Mouse (Mus musculus): Measurements from ENCODE around the gene Mex3d. TPM values are rescaled to one million over a fixed set of nuclear protein-coding genes. Genes with fewer than 3 reads are reported as not detected.
"Not testable (repeated sequence)": the region's sequence is repeated elsewhere in the genome, so short reads cannot be mapped to it uniquely, and the experiment has no call there.

Mex3d gene
- polyA plus RNA-seq, 1 experiment: 20.6 TPM

DNA sequence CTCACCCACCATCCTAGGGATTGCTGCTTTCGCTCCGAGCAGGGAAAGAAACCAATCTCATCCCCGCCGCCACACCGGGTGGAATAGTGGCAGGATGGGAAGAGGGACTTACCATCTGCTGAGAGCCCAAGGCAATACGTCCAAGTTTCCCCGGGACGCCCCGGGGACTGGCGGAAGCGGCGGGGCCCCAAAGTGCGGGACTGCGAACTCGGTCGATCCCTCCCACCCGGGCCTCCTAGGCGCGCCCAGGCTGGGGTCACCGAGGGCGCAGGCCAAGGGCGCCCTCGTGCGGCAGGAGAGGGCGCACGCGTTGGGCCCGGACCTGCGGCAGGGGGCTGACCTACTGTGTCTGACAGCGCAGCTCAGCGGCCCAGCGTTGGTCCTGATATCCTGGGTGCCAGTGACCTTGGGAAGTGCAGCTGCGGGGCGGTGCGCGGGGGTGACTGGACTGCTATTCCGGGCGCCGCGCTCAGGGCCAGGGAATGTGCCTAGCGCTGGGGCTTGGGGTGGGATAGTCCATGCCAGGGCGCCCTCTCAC lies 39.1 kb downstream of the Mex3d start, which contains the start of gene Adamtsl5:
Adamtsl5 (minus strand) TSS at position 169 of the 538 bp plus-strand sequence.
- WGBS: 3% methylated on average over 42 of the region's 42 CpGs
- Histone ChIP-seq H3K4me1 (ENCODE audit: control insufficient read depth, insufficient read depth, insufficient read length, low read length) (peaks cover 41% of the 10 kb centered on the region), H3K27ac (ENCODE audit: insufficient read depth, low read depth, low read length) (peak within 1 kb of the TSS; percentile 39), H3K4me3 (ENCODE audit: low read depth, low read length) (peak within 1 kb of the TSS; percentile 61), H3K36me3 (ENCODE audit: control insufficient read depth, insufficient read depth, low read length) (no peaks in the 10 kb centered on the region), H3K27me3 (ENCODE audit: control insufficient read depth, insufficient read depth, low read length) (no peaks in the 10 kb centered on the region)
- peak; percentile 51; the same call in 1 of the 2 replicates for TF ChIP-seq POLR2A (IDR thresholded peaks at IDR 0.05; ENCODE audit: low read depth, low read length)
- peak; percentile 76 for TF ChIP-seq CTCF (IDR thresholded peaks at IDR 0.05; ENCODE audit: extremely low read depth, insufficient read length, insufficient replicate concordance, low read depth, low read length)

DNA sequence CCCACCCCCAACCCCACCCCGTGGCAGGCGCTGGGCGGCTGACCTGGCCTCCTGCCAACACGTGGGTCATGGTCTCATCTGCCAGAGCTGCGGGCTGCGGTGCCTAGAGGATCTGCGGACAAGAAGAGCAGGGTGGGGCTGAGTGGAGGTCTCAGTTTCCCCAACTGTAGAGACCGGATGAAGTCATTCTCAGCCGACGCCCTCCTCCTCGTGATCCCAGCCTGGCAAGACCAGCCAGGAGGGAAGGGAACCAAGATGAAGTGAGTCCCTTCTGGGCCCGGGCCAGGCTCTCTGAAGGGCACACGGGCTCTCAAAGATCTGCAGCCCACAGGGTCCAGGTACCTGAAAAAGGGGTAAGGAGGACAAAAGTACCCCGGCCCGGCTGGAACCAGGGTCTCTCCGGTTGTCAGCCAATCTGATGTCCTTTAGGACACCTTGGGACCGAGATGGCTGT lies 39.9 kb downstream of the Mex3d start:
- TF ChIP-seq POLR2A (IDR thresholded peaks at IDR 0.05; ENCODE audit: low read depth, low read length) (peak; percentile 3; the same call in 1 of the 2 replicates), CTCF (IDR thresholded peaks at IDR 0.05; ENCODE audit: extremely low read depth, insufficient read length, insufficient replicate concordance, low read depth, low read length) (no peak)
- Histone ChIP-seq H3K27ac (ENCODE audit: insufficient read depth, low read depth, low read length) (peak overlapping the region; percentile 39), H3K4me3 (ENCODE audit: low read depth, low read length) (peak overlapping the region; percentile 61), H3K4me1 (ENCODE audit: control insufficient read depth, insufficient read depth, insufficient read length, low read length) (peaks cover 46% of the 10 kb centered on the region), H3K36me3 (ENCODE audit: control insufficient read depth, insufficient read depth, low read length) (no peaks in the 10 kb centered on the region), H3K27me3 (ENCODE audit: control insufficient read depth, insufficient read depth, low read length) (no peaks in the 10 kb centered on the region)
- WGBS: 5% methylated on average over 17 of the region's 17 CpGs

DNA sequence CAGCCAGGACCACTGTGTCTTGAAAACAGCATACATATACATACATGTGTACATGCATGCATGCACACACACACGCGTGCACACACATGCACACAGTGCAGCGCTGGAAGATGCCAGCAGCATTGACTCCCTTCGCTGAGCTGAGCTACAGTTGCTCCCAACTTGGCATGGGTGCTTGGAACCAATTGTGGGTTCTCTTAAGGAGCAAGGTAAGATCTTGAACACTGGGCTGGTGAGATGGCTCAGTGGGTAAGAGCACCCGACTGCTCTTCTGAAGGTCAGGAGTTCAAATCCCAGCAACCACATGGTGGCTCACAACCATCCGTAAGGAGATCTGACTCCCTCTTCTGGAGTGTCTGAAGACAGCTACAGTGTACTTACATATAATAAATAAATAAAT lies 41.5 kb downstream of the Mex3d start:
- not testable (repeated sequence) for H3K4me3 ChIP-seq (ENCODE audit: low read depth, low read length); H3K27ac ChIP-seq (ENCODE audit: insufficient read depth, low read depth, low read length); H3K36me3 ChIP-seq (ENCODE audit: control insufficient read depth, insufficient read depth, low read length); H3K27me3 ChIP-seq (ENCODE audit: control insufficient read depth, insufficient read depth, low read length)
- 89% methylated on average over 6 of the region's 6 CpGs for WGBS
- peaks cover 51% of the 10 kb centered on the region for H3K4me1 ChIP-seq (ENCODE audit: control insufficient read depth, insufficient read depth, insufficient read length, low read length)

DNA sequence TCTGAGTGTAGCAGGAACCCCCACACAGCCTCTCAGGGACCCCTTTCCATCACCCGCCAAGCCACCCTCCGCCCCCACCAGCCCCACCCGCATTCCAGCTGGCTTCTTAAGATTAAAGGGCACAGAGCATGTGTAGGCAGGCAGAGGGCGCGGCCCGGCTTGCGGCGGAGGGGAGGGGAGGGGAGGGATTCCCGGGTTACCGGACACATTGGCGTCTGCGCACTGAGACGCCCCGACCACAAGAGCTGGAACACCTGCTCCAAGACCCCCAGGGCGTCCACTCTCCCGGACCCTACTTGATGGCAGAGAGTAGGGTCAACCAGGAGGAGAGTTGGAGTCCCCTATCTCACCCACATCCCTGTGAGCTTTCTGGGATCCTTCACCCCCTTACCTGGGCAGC lies 42.3 kb downstream of the Mex3d start:
- TF ChIP-seq CTCF (IDR thresholded peaks at IDR 0.05; ENCODE audit: extremely low read depth, insufficient read length, insufficient replicate concordance, low read depth, low read length): no peak
- TF ChIP-seq POLR2A (IDR thresholded peaks at IDR 0.05; ENCODE audit: low read depth, low read length): peak; percentile 11; the same call in 1 of the 2 replicates
- no peaks in the 10 kb centered on the region for H3K36me3 ChIP-seq (ENCODE audit: control insufficient read depth, insufficient read depth, low read length)
- H3K27me3 ChIP-seq (ENCODE audit: control insufficient read depth, insufficient read depth, low read length): peaks cover 2% of the 10 kb centered on the region; the same call in 1 of the 2 replicates
- H3K27ac ChIP-seq (ENCODE audit: insufficient read depth, low read depth, low read length): peak overlapping the region; percentile 100
- peak overlapping the region; percentile 66 for H3K4me3 ChIP-seq (ENCODE audit: low read depth, low read length)
- WGBS: 10% methylated on average over 16 of the region's 16 CpGs
- H3K4me1 ChIP-seq (ENCODE audit: control insufficient read depth, insufficient read depth, insufficient read length, low read length): peaks cover 49% of the 10 kb centered on the region

DNA sequence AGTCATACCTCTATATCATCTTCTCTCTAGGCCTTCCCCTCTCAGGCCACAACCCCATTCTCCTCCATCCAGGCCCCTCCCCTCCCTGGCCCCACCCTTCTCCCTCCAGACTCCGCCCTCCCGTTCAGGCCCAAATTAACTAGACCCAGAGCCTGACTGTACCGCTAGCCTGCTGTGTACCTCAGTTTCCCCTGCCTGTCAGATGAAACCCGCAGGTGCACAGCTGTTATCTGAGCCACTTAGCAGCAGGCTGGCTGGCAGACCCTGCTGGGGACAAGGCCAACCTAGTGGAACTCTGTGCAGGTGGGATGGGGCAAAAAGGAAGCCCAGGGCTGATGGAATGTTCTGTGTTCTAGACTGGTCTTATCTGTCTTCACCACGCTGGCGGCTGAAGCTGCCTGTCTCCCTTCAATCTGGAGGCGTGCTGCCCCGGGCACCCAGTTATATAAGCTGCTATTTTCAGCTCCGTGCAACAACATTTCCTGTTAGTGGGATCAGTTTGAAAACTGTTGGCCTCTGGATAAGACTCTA lies 43.3 kb downstream of the Mex3d start:
- TF ChIP-seq POLR2A (IDR thresholded peaks at IDR 0.05; ENCODE audit: low read depth, low read length) (no peak; the same call in 1 of the 2 replicates), CTCF (IDR thresholded peaks at IDR 0.05; ENCODE audit: extremely low read depth, insufficient read length, insufficient replicate concordance, low read depth, low read length) (no peak)
- H3K4me1 ChIP-seq (ENCODE audit: control insufficient read depth, insufficient read depth, insufficient read length, low read length): peaks cover 49% of the 10 kb centered on the region
- H3K4me3 ChIP-seq (ENCODE audit: low read depth, low read length): peak overlapping the region; percentile 54
- WGBS: 9% methylated on average over 9 of the region's 9 CpGs
- no peaks in the 10 kb centered on the region for H3K36me3 ChIP-seq (ENCODE audit: control insufficient read depth, insufficient read depth, low read length)
- H3K27ac ChIP-seq (ENCODE audit: insufficient read depth, low read depth, low read length): peak overlapping the region; percentile 100
- peaks cover 2% of the 10 kb centered on the region; the same call in 1 of the 2 replicates for H3K27me3 ChIP-seq (ENCODE audit: control insufficient read depth, insufficient read depth, low read length)

DNA sequence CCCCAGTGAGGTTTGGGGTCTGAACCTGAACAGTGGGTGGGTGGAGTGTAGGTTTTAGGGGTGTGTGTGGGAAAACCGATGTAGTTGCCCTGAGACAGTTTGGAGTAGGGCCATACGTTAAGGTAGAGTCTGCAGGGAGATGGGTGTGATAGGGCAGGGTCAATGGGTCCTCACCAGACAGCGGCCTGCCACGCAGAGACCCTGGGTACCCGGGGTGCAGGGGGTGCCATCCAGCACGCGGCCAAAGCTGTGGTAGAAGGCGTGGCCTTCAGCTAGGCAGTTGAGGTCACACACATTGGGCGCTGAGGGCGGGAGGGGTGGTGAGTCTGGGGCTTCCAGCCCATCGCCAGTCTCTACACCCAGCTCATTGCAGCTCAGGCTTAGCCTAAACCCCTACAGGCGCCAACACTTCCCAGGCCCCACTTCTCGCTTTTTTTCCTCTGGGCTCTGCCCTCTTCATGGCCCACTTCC lies 44.0 kb downstream of the Mex3d start:
- TF ChIP-seq CTCF (IDR thresholded peaks at IDR 0.05; ENCODE audit: extremely low read depth, insufficient read length, insufficient replicate concordance, low read depth, low read length) (no peak), POLR2A (IDR thresholded peaks at IDR 0.05; ENCODE audit: low read depth, low read length) (no peak)
- Histone ChIP-seq H3K4me1 (ENCODE audit: control insufficient read depth, insufficient read depth, insufficient read length, low read length) (peaks cover 47% of the 10 kb centered on the region), H3K36me3 (ENCODE audit: control insufficient read depth, insufficient read depth, low read length) (no peaks in the 10 kb centered on the region), H3K27ac (ENCODE audit: insufficient read depth, low read depth, low read length) (peak overlapping the region; percentile 100), H3K27me3 (ENCODE audit: control insufficient read depth, insufficient read depth, low read length) (peaks cover 2% of the 10 kb centered on the region; the same call in 1 of the 2 replicates), H3K4me3 (ENCODE audit: low read depth, low read length) (peak overlapping the region; percentile 36)
- WGBS: 34% methylated on average over 13 of the region's 13 CpGs

DNA sequence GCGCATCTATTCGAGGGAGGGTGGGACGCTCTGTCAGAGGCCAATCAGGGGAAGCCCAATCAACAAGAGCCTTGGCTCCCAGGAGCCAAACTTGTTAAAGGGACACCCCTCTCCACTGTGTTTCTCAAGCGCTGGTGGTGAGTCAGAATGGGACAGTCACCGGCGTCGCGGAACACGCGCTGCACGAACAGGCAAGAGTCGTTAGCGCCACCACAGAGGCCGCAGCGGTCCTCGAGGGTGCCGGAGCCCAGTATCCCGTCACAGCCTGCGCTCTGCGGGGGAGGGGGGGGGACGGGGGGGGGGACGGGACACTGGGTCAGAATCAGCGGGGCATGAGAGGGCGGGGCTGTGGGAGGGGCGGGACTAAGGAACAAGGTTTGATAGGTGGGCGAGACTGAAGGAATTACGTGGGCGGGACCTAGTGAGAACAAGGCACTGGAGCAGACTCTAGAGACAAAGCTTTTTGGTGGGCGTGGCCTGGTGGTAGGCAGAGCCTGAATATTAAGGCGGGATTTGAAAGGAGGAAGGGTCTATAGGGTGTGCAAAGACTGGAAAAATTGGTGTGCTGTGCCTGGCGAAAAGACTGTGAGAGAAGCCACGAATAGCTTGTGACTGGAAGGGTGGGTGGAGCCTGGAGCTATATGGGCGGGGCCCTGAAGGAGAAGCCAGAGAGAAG lies 44.6 kb downstream of the Mex3d start:
- 2% methylated on average over 33 of the region's 33 CpGs for WGBS
- peak overlapping the region; percentile 36 for H3K4me3 ChIP-seq (ENCODE audit: low read depth, low read length)
- no peak for TF ChIP-seq CTCF (IDR thresholded peaks at IDR 0.05; ENCODE audit: extremely low read depth, insufficient read length, insufficient replicate concordance, low read depth, low read length)
- TF ChIP-seq POLR2A (IDR thresholded peaks at IDR 0.05; ENCODE audit: low read depth, low read length): no peak
- H3K4me1 ChIP-seq (ENCODE audit: control insufficient read depth, insufficient read depth, insufficient read length, low read length): peaks cover 46% of the 10 kb centered on the region
- H3K27me3 ChIP-seq (ENCODE audit: control insufficient read depth, insufficient read depth, low read length): peaks cover 2% of the 10 kb centered on the region; the same call in 1 of the 2 replicates
- H3K27ac ChIP-seq (ENCODE audit: insufficient read depth, low read depth, low read length): no peak overlapping the region
- H3K36me3 ChIP-seq (ENCODE audit: control insufficient read depth, insufficient read depth, low read length): no peaks in the 10 kb centered on the region
